Mouse (Mus musculus): Measurements from ENCODE around the gene Snrnp40. TPM values are rescaled to one million over a fixed set of nuclear protein-coding genes. Genes with fewer than 3 reads are reported as not detected.
A peak's percentile ranks its signal among the peaks of the same experiment; 100 is the strongest.

Gene Snrnp40
- total RNA-seq, 2 experiments from 2014 or later: 27.2 to 29.5 TPM

DNA sequence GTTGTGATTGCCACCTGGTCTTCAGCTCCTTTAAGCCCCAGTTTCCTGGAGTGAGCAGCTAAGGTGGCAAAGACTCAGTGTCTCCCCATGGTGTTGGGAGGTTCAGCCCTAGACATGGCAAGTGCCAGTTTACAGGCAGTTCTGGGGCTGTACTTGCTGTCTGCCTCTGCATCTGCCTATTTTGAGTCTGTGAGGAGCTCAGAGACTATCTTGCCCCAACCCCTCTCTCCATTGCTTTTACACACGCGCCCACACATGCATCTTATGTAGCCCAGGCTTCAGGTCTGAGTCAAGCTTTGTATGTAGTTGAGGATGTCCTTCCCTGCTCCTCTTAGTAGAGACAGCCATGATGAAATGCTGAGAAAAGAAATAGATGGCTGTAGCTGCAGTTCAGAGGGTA is 19.2 kb downstream of the Snrnp40 start:
- DNase-seq: no peak

DNA sequence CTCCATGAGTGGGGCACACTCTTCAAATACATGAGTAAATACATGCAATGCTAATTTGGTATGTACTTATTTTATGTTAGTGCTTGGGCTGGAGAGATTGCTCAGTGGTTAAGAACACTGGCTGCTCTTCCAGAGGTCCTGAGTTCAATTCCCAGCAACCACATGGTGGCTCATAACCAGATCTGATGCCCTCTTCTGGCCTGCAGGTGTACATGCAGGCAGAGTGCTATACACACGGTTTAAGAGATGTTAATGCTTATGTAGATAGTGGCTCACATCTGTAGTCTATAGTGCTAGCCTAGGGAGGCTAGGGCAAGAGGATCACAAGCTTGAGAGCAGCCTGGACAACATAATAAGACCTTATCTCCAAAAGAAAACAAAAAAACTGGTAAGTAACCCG is 20.5 kb downstream of the Snrnp40 start:
- no peak for DNase-seq

DNA sequence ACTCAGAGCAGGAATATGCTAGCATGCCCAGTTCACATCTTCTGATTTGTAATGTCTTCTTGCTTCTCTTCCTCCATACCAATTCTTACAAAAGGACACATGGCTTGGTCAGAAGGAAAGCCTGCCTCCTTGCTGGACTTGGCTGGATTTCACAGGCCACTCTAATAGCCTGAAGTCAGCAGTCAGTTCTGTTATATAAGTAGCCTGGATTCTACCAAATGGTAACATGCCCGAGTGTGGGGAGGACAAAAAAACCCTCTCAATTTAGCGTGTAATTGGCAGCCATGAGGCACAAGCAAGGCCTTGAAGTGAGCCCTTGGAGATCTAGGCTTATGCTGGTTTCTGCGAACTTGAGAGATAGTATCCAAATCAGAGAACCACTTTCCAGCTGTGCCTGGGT is 27.3 kb downstream of the Snrnp40 start:
- DNase-seq: no peak

DNA sequence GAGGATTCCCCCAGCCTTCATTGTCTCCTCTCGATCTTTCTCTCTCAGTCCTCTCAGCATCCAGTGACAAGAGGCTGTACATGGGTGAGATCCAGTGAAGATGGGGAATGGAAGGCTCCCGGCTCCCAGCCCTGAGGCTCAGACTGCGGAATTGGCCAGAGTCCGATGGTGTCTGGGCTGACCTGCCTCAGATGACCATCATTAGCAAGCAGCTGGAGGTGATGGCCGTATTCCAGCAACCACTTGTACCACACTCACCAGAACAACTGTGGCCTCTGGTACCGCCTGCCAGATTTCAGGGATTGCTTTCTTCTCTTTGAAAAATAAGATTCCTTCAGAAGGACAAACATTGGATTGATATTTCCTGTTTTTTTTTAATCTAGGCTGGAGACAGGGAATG is 29.6 kb downstream of the Snrnp40 start:
- peak; percentile 84 for DNase-seq

DNA sequence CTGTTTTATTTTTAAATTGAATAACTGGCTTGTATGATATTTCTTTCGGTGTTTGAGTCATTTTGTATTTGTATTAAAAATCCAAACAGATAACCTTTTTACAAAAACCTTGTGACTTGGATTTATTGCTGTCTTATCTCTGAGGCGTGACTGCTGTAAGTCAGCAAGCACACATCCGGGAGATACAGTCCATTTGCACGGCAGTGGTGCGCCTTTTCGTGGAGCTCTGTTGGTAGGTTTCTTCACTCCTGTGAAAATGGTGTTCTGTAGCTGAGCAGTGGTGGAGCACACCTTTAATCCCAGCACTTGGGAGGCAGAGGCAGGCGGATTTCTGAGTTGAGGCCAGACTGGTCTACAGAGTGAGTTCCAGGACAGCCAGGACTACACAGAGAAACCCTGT is 30.0 kb downstream of the Snrnp40 start:
- no peak for DNase-seq

DNA sequence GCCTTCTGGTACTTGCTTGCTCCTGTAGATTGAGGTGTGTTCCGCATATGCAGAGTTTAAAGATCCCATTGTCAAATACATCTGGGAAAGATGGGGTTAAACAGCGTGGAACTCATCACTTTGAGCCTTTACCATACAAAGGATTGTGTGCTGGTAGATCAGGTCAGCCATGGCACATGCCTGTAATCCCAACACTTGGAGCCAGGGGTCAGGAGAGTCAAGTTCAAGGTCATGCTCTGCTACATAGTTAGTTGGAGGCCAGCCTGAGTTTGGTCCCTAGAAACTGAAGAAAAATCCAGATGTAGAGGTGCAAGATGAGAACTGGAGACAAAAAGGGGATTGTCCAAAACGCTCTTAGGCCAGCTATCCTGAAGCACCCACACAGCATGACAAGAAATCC is 31.3 kb downstream of the Snrnp40 start:
- no peak for DNase-seq

Other genes with a start within 250 kb of the Snrnp40 start
- gene Hcrtr1, start 220.8 kb upstream of the Snrnp40 start, total RNA-seq (2021): not detected
- gene Tinagl1, start 185.0 kb upstream of the Snrnp40 start, total RNA-seq (2021): 10 to 100 TPM; 27.7 to 33.1 TPM
- gene Gm853, start 137.7 kb upstream of the Snrnp40 start, total RNA-seq (2021): not detected
- gene Serinc2, start 80.9 kb upstream of the Snrnp40 start, total RNA-seq (2021): 10 to 100 TPM; 47.8 to 51.5 TPM
- gene Fabp3, start 51.5 kb upstream of the Snrnp40 start, total RNA-seq (2021): 100 to 1,000 TPM; 465 to 601 TPM
- gene Gm10570, start 51.5 kb upstream of the Snrnp40 start, total RNA-seq (2021): not detected
- 10 to 100 TPM; 45.4 to 46.9 TPM for gene Zcchc17, start 189 bp upstream of the Snrnp40 start, total RNA-seq (2021)
- gene Nkain1, start 214.0 kb downstream of the Snrnp40 start, total RNA-seq (2021): 10 to 100 TPM; 14.3 to 15.8 TPM

All from gastrocnemius, postnatal 10 days (tissue).